Mouse (Mus musculus): Measurements from ENCODE around the gene Chd2.

DNA sequence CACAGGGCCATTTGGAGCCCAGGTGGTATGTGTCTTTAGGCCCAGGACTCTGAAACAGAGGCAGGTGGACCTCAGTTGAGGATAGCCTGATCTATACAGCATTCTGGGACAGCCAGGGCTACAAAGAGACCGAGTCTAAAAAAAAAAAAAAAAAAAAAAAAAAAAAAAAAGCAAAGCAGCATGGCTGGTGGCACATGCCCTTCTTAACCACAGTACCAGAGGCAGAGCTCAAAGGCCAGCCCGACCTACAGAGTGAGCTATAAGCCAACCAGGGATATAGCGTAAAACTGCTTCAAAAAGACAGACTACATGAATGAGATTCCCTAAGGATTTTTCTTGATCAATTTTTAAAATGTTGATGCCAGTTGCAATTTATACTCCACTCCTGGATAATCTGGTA, 9.5 kb downstream of the Chd2 start:
- no peak for TF ChIP-seq POLR2A (IDR thresholded peaks at IDR 0.05; ENCODE audit: low read depth, low read length)
- no peak for TF ChIP-seq CTCF (conservative IDR thresholded peaks at IDR 0.05; ENCODE audit: insufficient read depth, insufficient read length, low read depth, low read length)

Data from kidney, adult 2 months (tissue).